In the genomic region with DNA sequence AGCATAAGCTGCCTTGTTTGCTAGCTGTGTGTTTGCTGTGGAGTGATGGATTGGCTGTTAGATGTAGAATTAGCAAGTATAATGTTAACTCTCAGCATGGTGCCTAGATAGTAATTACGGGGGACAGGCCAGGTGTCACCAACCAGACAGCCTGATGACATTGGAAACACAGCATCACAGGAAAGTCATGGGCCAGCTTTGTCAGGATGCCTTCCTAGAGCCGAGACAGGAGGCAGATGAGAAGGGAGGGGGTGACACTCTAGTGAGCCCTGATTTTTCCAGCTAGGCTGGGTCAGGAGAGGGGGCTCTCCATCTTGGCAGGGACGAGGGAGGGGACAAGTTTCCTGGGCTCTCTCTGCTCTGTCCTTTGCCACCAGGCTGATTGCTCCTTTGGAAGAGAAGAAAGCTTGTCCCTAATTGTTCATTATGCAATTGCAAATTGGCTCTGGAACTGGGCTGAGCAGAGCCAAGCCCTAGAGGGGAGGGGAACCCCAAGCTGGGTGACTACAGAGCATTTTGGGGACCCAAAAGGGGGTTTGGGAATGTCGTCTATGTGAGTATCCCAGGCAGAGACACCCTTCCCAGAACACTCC, we compare ENCODE assay signal across 9 mouse cellular contexts. TPM values are rescaled to one million over a fixed set of nuclear protein-coding genes. Genes with fewer than 3 reads are reported as not detected.
DNase-seq lines count a peak whose midpoint lies in the region; ATAC-seq and TF ChIP-seq lines count a peak whose summit lies in the region.
"Had no signal": no experiment of that assay in that cellular context is flagged by ENCODE, and none has a peak within 500 bp of the region (broad histone marks: within the 10 kb centered on the region; RNA-seq: fewer than 3 reads in every experiment).

No protein-coding gene starts in this region.

- no peaks in the 10 kb centered on the region for H3K27me3 ChIP-seq in cerebellum, adult 2 months (ENCODE audit: control insufficient read depth, insufficient read depth, low read length)
- H3K27me3 ChIP-seq in stomach, embryonic 16.5 days (ENCODE audit: control insufficient read depth, insufficient read depth, low read length): no peaks in the 10 kb centered on the region
- no peaks in the 10 kb centered on the region for H3K27me3 ChIP-seq in stomach, postnatal 0 days (ENCODE audit: control insufficient read depth, insufficient read depth, low read length)
- H3K27me3 ChIP-seq in thymus, adult 2 months (ENCODE audit: control insufficient read depth, insufficient read depth, low read length): no peaks in the 10 kb centered on the region
- H3K27me3 ChIP-seq: liver, embryonic 13.5 days had no signal

- peaks cover 52% of the 10 kb centered on the region for H3K4me1 ChIP-seq in cerebellum, adult 2 months (ENCODE audit: control insufficient read depth, insufficient read depth, low read length)
- peaks cover 30% of the 10 kb centered on the region for H3K4me1 ChIP-seq in stomach, embryonic 16.5 days (ENCODE audit: control insufficient read depth, insufficient read depth, low read length)
- H3K4me1 ChIP-seq in stomach, postnatal 0 days (replicated peaks; ENCODE audit: control insufficient read depth, insufficient read depth): peaks cover 2% of the 10 kb centered on the region; the same call in 1 of the 2 replicates
- H3K4me1 ChIP-seq in thymus, adult 2 months (replicated peaks; ENCODE audit: control insufficient read depth, insufficient read depth, low read length): peaks cover 2% of the 10 kb centered on the region; the same call in 1 of the 2 replicates

- H3K36me3 ChIP-seq in stomach, embryonic 16.5 days (ENCODE audit: control insufficient read depth, insufficient read depth, low read length): 0 out of 2 replicates have a peak, but pooled peaks cover 3% of the 10 kb centered on the region
- H3K36me3 ChIP-seq in stomach, postnatal 0 days (ENCODE audit: control insufficient read depth, insufficient read depth, low read length): no peaks in the 10 kb centered on the region
- H3K36me3 ChIP-seq in thymus, adult 2 months (ENCODE audit: control insufficient read depth, insufficient read depth, low read length): no peaks in the 10 kb centered on the region

- H3K27ac ChIP-seq in cerebellum, adult 2 months (ENCODE audit: insufficient read depth, low read length): no peak overlapping the region
- H3K27ac ChIP-seq in stomach, embryonic 16.5 days (ENCODE audit: low read length): no peak overlapping the region
- H3K27ac ChIP-seq in stomach, postnatal 0 days (replicated peaks): no peak overlapping the region
- no peak overlapping the region for H3K27ac ChIP-seq in thymus, adult 2 months (ENCODE audit: control insufficient read depth, insufficient read depth, low read length)
- H3K27ac ChIP-seq: liver, embryonic 13.5 days had no signal

- no peaks in the 10 kb centered on the region for H3K9me3 ChIP-seq in stomach, embryonic 16.5 days (replicated peaks; ENCODE audit: control insufficient read depth, low read length)
- no peaks in the 10 kb centered on the region for H3K9me3 ChIP-seq in stomach, postnatal 0 days (ENCODE audit: control insufficient read depth, low read length)
- H3K9me3 ChIP-seq: liver, embryonic 13.5 days had no signal

- no peak for TF ChIP-seq CTCF in cerebellum, adult 2 months (IDR thresholded peaks at IDR 0.05; ENCODE audit: borderline replicate concordance, insufficient read depth, low read depth, low read length)
- TF ChIP-seq CTCF in stomach, postnatal 0 days (IDR thresholded peaks at IDR 0.05; ENCODE audit: low read depth): no peak
- TF ChIP-seq CTCF in thymus, adult 2 months (IDR thresholded peaks at IDR 0.05; ENCODE audit: borderline replicate concordance, control insufficient read depth, extremely low read depth, insufficient read depth, low read length, poor library complexity): no peak

- no peak overlapping the region for H3K4me2 ChIP-seq in stomach, embryonic 16.5 days (ENCODE audit: low read depth, low read length)
- no peak overlapping the region for H3K4me2 ChIP-seq in stomach, postnatal 0 days (replicated peaks; ENCODE audit: low read depth)
- H3K4me2 ChIP-seq: liver, embryonic 13.5 days had no signal

- no peak for ATAC-seq in stomach, embryonic 16.5 days (ENCODE audit: insufficient read depth, low FRiP score)
- ATAC-seq in stomach, postnatal 0 days (ENCODE audit: low FRiP score, low TSS enrichment): no peak
- no peak for ATAC-seq in megakaryocyte-erythroid progenitor cell, adult 5-6 weeks (replicated peaks; ENCODE audit: low FRiP score, low TSS enrichment, poor library complexity, severe bottlenecking)

- no peak for TF ChIP-seq EP300 in stomach, postnatal 0 days (optimal IDR thresholded peaks at IDR 0.05)

- DNase-seq in cerebellum, adult 2 months: peak; percentile 36 to 46
- DNase-seq in cerebellum, postnatal 14 days: no peak
- DNase-seq in stomach, postnatal 0 days (ENCODE audit: low spot score): no peak
- DNase-seq in left cerebral cortex, postnatal 4 days: peak; percentile 40
- no peak for DNase-seq in thymus, postnatal 4 days
- no peak for DNase-seq in thymus, adult 2 months
- DNase-seq: liver, embryonic 13.5 days had no signal

- intact Hi-C loops in left cerebral cortex, postnatal 4 days (cut with DNase I): no loop called here

- no peak for TF ChIP-seq POLR2A in cerebellum, adult 2 months (IDR thresholded peaks at IDR 0.05; ENCODE audit: borderline replicate concordance, insufficient read depth, low read length)
- TF ChIP-seq POLR2A in thymus, adult 2 months (IDR thresholded peaks at IDR 0.05; ENCODE audit: control insufficient read depth, extremely low read depth, insufficient read depth, low read length, poor library complexity): no peak

- H3K9ac ChIP-seq in stomach, embryonic 16.5 days (ENCODE audit: low read length): peak overlapping the region; percentile 1; the same call in 1 of the 2 replicates
- no peak overlapping the region for H3K9ac ChIP-seq in stomach, postnatal 0 days (ENCODE audit: low read length)
- H3K9ac ChIP-seq: liver, embryonic 13.5 days had no signal

- H3K4me3 ChIP-seq in cerebellum, adult 2 months (replicated peaks; ENCODE audit: insufficient read depth, low read depth, low read length): no peak overlapping the region
- H3K4me3 ChIP-seq in stomach, embryonic 16.5 days (replicated peaks; ENCODE audit: low read length): no peak overlapping the region
- no peak overlapping the region for H3K4me3 ChIP-seq in stomach, postnatal 0 days (ENCODE audit: low read depth, low read length)
- H3K4me3 ChIP-seq in thymus, adult 2 months (ENCODE audit: control insufficient read depth, insufficient read depth, low read length): no peak overlapping the region
- H3K4me3 ChIP-seq: liver, embryonic 13.5 days had no signal

- WGBS in cerebellum, adult 2 months: 7% methylated on average over 4 of the region's 4 CpGs
- WGBS in stomach, embryonic 16.5 days: 29% methylated on average over 4 of the region's 4 CpGs
- WGBS in stomach, postnatal 0 days: 18% methylated on average over 4 of the region's 4 CpGs
- 85% methylated on average over 4 of the region's 4 CpGs for WGBS in thymus, adult 2 months

RNA-seq across cellular contexts. Expression of gene Ece1, which starts 29.6 kb away (rescaled TPM):
- polyA plus RNA-seq in cerebellum, adult 2 months (2012; rRNA removed): 48.5 and 72.4 TPM in 2 replicates
- polyA plus RNA-seq in stomach, embryonic 16.5 days (2015; fragmentation: Nextera tagmentation; extraction: Ambion mirVana): 48.6 and 59.9 TPM in 2 replicates
- polyA plus RNA-seq in stomach, postnatal 0 days (2015; fragmentation: Nextera tagmentation; extraction: Ambion mirVana): 22.9 and 29.8 TPM in 2 replicates
- 10 to 100 TPM; 47.3 to 49.5 TPM for total RNA-seq in left cerebral cortex, postnatal 4 days (2021)
- polyA plus RNA-seq in thymus, adult 2 months (2012; rRNA removed): 27.3 and 28.9 TPM in 2 replicates
- total RNA-seq in megakaryocyte-erythroid progenitor cell, adult 5-6 weeks (2014; fragmentation: Nextera tagmentation): 2.7 and 6.2 TPM in 2 replicates
- total RNA-seq in megakaryocyte-erythroid progenitor cell, adult 5-6 weeks (2017): 3.3 and 3.8 TPM in 2 replicates

Comparison
In these comparisons a context has a peak if more than half of its experiments do, and no peak if none do; other contexts are left out.
1. DNase-seq: peak in cerebellum, adult 2 months (2 of 2) and left cerebral cortex, postnatal 4 days (single experiment); none in cerebellum, postnatal 14 days (0 of 2), stomach, postnatal 0 days (single experiment), thymus, postnatal 4 days (single experiment) and thymus, adult 2 months (single experiment).